Mouse (Mus musculus) heart, postnatal 14 days (tissue): Measurements from ENCODE around the gene Celf2. TPM values are rescaled to one million over a fixed set of nuclear protein-coding genes. Genes with fewer than 3 reads are reported as not detected.
"Not testable (repeated sequence)": the region's sequence is repeated elsewhere in the genome, so short reads cannot be mapped to it uniquely, and the experiment has no call there.

Experiments
- DNase-seq, 2 experiments: peaks; one replicate each; pipeline ENCODE4 v3.0.0; 2021 to 2022
- intact Hi-C: fragments of 180-260 bp; cut with DNase I; formaldehyde crosslinking; loops from one replicate; pipeline ENCODE4 v1.15.1; 2025
- long read RNA-seq, 2 experiments: library from polyadenylated mRNA; stranded (forward); transcript quantifications; one replicate each; pipeline ENCODE4 v2.0.0; 2021
- total RNA-seq, 2 experiments: library from RNA; stranded (reverse); gene quantifications; 2 replicates each; pipeline ENCODE4 v1.2.3; 2021

The Celf2 gene
- 10 to 100 TPM; 65.4 to 69.9 TPM for total RNA-seq
- long read RNA-seq, experiment 1, full-length matches to known transcripts, result 8 of 28 reads
- long read RNA-seq, experiment 1, partial matches to known transcripts, result 7 of 28 reads
- long read RNA-seq, experiment 1, other reads (novel, unspliced or antisense), result 13 of 28 reads
- long read RNA-seq, experiment 2, full-length matches to known transcripts, result 18 of 50 reads
- long read RNA-seq, experiment 2, partial matches to known transcripts, result 12 of 50 reads
- long read RNA-seq, experiment 2, other reads (novel, unspliced or antisense), result 20 of 50 reads

DNA sequence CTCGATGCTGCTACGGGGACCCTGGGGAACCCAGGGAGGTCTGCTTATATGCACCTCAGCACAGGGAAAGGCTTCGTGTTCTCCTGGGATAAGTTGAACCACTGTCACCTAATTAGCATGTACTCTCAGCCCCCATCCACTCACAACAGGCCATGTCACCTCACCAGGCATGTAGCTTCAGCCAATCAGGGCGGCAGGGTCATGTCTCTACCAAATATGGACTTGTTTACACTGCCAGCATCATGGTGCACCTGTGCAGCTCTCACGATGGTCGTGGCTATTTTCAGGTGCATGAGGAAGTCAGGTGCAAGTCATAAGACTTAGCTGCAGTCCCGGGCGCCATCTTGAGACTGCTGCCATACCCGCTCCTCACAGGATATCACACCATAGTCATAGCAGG lies at the start of gene Celf2:
Gene Celf2 (minus strand): TSS at position 101 of the 400 bp plus-strand sequence.
- intact Hi-C loops, DNase-seq: not testable (repeated sequence)

DNA sequence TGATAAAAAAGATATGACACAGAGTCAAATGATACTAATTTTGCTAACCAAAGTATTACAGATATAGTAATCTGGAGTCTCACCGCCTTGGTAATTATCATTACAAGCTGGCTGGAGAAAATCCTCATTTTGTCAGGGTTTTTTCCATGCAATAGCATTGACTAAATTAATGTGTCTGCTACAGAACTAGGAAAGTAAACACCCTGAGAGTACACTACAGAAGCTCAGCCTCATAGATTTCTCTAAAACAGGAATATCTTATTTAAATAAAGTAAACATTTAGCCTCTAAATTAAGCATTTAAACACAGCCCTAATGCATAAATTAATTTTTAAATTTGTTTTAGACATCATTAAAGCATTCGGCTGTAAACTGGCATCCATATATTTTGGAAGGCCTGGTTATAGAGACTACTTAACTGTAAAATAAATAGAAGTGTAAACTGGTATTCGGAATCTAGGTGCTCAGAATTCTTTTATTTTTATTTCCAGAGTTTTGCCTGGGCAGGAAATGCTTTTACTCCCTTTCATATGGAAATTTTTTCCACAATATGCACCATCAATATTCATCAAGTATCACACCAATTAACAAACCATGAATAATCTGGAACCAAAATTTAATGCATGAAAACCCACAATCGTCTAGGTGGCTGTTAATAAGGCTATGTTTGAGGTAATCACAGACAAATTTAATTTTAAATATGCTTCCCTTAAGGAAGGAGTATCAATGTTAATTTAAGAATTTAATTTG lies 46.0 kb upstream of the Celf2 start:
- intact Hi-C loops, result no loop called here
- DNase-seq, result no peak

- intact Hi-C loops, result no loop called here
- DNase-seq, result no peak
These were observed 45.2 kb upstream of the Celf2 start for GRCm38 (mm10) chr2:7554601-7555000.

DNA sequence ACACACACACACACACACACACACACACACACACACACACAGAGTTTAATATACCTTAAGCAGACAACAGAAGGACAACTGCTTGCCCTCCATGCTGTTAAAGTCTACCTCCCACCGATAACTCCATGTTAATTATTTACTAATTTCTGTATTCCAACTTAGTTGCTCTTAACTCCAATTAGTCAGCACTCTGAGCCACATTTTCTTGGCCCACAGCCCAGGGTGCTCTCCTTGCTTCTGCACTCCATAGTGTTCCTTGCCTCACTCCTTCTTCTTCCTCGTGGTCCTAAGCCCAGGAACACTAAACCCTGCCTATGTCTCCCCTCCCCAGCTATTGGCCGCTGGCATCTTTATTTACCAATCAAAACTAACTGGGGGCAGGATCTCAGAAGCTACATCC lies 43.5 kb upstream of the Celf2 start:
- intact Hi-C loops, result no loop called here
- no peak for DNase-seq

DNA sequence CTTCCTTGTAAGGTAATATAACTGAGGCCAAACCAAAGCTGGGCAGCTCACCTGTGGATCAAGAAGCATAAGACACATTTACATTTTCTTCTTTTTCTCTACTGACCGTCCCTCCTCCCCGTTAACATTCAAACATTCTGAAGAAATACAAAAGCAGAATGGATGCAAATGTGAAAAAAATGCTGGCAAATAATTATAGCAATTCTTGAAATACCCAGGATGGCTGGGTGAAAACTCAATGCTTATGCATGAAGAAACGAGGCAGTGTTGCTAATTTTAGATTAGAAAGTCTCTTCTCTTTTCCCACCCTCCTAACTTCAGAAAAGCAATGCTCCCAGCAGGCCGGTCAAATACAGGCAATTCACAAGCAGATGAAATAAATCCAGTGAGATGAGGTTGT lies 39.5 kb upstream of the Celf2 start:
- DNase-seq, result no peak
- intact Hi-C loops, result no loop called here

DNA sequence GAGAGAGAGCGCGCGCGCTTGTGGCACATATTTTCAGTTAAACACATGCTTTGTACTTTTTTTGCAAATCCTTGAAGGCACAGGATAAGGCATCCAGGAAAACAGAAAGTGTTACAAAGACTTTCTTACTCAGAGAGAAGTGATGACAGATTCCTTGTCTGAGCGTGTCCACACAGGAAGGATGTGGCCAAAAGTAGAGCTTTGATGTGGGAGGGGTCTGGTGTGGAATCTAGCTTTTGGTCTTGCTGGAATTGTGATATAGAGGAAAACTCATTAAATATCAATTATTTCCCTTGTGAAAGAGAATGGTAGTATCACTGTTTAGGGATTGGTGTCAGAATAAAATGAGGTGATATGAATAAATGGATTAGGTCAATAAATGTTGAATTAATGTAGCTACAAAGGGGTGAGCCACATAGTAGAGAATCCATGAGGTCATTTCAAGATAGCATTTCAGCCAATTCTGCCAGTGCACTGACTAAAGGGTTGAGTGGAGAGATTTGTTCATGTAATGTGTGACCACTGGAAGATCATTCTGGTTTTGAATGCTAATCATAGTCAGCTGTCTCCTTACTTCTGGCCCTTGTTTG lies 25.3 kb upstream of the Celf2 start:
- intact Hi-C loops, result no loop called here
- no peak for DNase-seq

DNA sequence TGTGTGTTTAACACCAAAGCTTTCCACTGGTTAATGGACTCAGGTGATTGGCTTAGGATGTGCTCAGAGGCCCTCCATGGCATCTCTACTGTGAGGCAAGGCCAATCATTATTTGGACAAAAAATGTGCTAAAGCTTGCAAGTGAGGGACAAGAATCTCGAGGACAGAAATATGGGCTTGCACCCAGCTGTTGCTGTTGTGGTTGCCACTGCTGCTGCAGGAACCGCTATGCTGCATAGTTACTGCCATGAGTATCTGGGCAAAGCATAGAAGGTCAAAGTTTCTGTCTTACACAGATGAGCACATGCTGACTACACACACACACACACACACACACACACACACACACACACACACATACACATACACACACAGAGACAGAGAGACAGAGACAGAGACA lies 24.8 kb upstream of the Celf2 start:
- no peak for DNase-seq
- intact Hi-C loops, result no loop called here

DNA sequence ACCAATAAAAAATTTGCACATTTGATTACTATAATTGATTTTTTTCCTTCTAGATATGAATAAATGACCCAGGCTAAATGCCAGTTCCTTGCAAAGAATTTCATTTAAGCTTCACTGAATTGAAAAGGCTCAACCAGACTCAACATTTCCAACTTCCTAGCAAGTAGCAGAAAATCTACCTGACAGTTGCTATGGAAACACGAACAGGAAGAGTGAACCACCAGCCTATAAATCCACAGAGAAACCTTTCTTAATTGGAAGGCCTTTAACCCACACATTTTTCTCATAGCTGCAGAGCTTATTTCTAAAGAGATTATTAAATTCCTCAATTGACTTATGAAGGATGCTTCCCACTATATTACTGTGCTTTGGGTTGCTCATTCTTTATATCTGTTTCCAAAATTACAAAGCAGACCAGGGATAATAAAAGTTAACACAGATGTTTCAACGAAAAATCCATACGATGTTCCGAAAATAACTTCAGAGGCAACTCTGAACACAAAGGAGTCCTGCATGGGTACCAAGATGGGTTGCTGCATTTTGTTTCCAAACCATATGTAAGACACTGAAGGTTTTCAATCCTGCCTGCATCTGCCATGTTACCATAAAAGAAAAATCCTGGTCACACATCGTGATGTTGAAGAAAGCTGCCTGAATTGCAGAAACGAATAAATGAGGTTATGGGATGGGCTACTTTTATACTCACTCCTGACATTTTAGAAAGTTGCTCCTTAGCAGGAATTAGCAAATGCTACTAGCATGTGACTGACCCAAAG lies 22.0 kb upstream of the Celf2 start:
- DNase-seq, result no peak
- intact Hi-C loops, result no loop called here

GRCm38 (mm10) chr2:7530461-7531184 lies 21.3 kb upstream of the Celf2 start:
- intact Hi-C loops, result no loop called here
- DNase-seq, result no peak

- DNase-seq, result no peak
- intact Hi-C loops, result no loop called here
These were observed 20.3 kb upstream of the Celf2 start for GRCm38 (mm10) chr2:7529637-7530036.

GRCm38 (mm10) chr2:7526696-7527095 lies 17.3 kb upstream of the Celf2 start:
- no peak for DNase-seq
- intact Hi-C loops, result no loop called here

- intact Hi-C loops, result no loop called here
- DNase-seq, result no peak
These were observed 10.1 kb upstream of the Celf2 start for GRCm38 (mm10) chr2:7519473-7519872.

- intact Hi-C loops, result no loop called here
- no peak for DNase-seq
These were observed 15.9 kb downstream of the Celf2 start for GRCm38 (mm10) chr2:7493420-7493819.

DNA sequence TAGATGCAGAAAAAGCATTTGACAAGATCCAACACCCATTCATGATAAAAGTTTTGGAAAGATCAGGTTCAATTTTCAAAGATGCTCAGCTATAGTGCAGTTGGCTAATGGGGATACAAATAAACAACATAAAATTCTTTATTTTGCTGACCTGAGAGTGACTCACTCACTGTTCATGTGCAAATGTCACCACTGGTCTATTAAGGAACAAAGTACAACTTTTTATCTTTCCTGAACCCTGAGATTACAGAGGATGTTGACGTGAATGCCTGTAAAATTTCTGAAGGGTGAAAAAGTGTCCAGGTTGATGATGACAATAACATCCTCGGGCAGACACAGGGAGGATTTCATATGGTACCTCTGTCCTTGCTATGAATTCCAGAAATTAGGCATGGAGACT lies 24.4 kb downstream of the Celf2 start:
- intact Hi-C loops, result no loop called here
- DNase-seq, result no peak

DNA sequence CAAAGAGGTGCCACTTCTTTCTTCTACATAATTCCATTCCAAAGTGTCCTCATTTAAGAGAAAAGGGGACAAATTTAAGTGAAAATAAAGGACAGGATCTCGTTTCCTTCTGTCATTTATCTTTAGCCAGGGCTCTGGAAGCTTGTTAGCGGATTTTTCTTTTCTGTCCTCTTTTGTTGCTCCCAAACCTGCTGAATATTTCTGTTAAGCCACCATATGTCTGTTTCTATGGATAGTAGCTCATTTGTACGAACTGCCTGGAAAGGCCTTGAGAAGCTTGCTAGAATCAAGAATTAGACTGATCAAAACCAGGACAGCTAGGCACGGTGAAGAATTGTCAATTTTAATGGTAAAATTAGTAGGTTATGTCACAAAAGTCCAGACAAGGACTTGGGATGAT lies 27.3 kb downstream of the Celf2 start:
- DNase-seq, result no peak
- intact Hi-C loops, result no loop called here

- intact Hi-C loops, result no loop called here
- DNase-seq, result no peak
These were observed 48.9 kb downstream of the Celf2 start for GRCm38 (mm10) chr2:7460329-7461056.

DNA sequence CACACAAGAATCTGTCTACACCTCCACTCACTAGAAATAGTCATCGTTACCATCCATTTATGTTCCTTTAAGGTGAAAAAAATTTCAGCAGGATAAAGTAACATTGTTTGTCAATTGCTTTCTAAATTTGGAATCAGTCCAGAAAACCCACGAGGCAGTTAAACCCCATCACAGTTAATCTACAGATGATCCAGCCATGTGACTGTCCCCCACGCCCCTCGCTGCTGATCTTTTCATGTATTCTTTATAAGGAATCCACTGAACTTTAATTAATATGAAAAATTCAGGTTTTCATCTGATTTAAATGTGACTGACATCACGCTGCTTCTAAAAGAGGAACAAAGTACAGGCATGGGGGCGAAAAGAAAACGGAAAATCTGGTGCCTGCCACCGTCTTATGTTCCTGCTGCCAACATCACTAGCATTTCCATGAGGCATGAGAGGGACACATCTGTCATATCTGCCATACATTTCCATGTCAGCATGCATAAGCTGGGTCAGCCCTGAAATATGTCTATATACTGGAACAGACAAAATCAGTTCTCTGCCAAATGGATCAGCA lies 70.6 kb downstream of the Celf2 start:
- DNase-seq, result no peak
- intact Hi-C loops, result no loop called here

DNA sequence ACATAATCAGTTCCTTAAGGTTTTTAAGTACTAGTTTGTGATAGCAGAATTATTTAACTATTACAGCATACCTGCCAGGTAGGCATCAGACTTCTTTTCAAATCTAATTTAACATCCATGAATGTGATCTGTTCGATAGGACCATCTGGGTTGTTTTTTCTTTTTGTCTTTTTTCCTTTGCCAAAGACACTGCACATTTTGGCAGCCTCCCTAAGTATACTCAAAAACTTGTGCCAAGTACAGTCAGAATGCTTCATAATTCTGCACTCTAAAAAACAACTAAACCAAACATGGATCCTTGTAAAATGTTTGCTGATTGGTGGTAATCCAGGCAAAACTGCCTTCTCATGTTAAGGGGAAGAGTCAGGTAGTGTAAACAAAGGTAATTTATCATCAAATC lies 82.9 kb downstream of the Celf2 start:
- intact Hi-C loops, result no loop called here
- no peak for DNase-seq

DNA sequence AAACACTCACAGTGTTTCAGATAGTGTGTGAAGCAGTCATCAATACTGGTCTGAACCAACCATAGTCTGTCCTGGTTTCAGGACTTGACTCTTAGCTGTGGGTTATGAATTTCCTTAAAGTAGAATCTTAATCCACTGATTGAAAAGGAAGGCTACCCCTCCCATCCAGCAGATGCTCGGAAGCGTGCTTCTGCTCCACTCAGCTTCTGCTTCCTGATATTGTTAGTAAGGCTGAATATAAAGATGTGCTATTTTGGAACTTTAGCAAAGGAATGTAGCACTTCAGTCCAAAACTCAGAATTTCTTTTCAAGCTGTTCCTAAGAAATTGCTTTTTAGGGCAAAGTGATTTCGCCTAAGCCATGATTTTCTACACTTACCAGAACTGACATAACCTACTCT lies 108.8 kb downstream of the Celf2 start:
- intact Hi-C loops, result no loop called here
- no peak for DNase-seq

DNA sequence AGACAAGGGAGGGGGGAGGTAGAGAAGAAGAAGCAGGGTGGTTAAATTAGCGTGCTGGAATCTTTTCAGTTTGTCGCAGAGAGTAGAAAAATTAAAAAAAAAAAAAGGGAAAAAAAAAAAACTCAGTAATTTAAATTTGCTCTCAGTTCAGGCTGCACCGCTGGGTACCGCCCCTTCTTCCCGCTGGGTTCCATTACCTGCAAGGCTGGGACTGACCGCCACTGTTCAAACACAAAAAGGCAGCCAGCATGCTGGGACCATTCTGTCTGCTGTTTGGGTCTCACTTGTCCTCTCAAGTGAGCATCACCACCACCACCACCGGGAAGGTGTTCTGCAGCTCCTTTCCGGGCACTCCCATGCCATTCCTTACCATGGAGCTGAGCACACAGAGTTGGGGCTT lies 113.4 kb downstream of the Celf2 start:
- no peak for DNase-seq

More for the DNA sequence above, 113.4 kb downstream of the Celf2 start:
- intact Hi-C loops, result no loop called here
